Mouse (Mus musculus) MEL (cell line): ENCODE measurements around the gene Mip. TPM values are rescaled to one million over a fixed set of nuclear protein-coding genes. Genes with fewer than 3 reads are reported as not detected.
A peak's percentile ranks its signal among the peaks of the same experiment; 100 is the strongest.

Experiments used
- DNase-seq: peaks from one replicate; pipeline ENCODE4 v3.0.0; 2011; ENCODE audit warnings: low read depth, low spot score
- H3K27ac ChIP-seq: 2 replicates; pipeline ENCODE4 v1.5.1; 2012; ENCODE audit warnings: low read depth, mild to moderate bottlenecking, control low read depth, low read length, moderate library complexity; ENCODE audit not compliant: control insufficient read depth
- H3K27me3 ChIP-seq, 2 experiments: fragments of 150-350 bp in 1 of 2; sonication (generic) in 1 of 2; 2 replicates each; pipeline ENCODE4 v1.6.1; 2012; ENCODE audit warnings: low read length in 2 of 2, mild to moderate bottlenecking in 2 of 2, improper control_type of control experiment in 1 of 2, moderate library complexity in 1 of 2; ENCODE audit not compliant: insufficient read depth in 2 of 2, control insufficient read depth in 1 of 2
- H3K36me3 ChIP-seq, 2 experiments: 2 replicates each; pipeline ENCODE4 v1.6.1; 2012 to 2014; ENCODE audit warnings: low read length in 2 of 2, improper control_type of control experiment in 1 of 2, inconsistent platforms in 1 of 2, mild to moderate bottlenecking in 1 of 2; ENCODE audit not compliant: insufficient read depth in 2 of 2, control insufficient read depth in 1 of 2
- H3K4me1 ChIP-seq, 2 experiments: fragments of 150-350 bp in 1 of 2; sonication (generic) in 1 of 2; 2 replicates each; pipeline ENCODE4 v1.6.1; 2012; ENCODE audit warnings: low read length in 2 of 2, improper control_type of control experiment in 1 of 2, mild to moderate bottlenecking in 1 of 2; ENCODE audit not compliant: insufficient read depth in 2 of 2, control insufficient read depth in 1 of 2
- H3K4me3 ChIP-seq, 2 experiments: fragments of 150-350 bp in 1 of 2; sonication (generic) in 1 of 2; 2 replicates each; pipeline ENCODE4 v1.5.1; 2012; ENCODE audit warnings: low read depth in 2 of 2, low read length in 2 of 2, mild to moderate bottlenecking in 2 of 2, moderate library complexity in 2 of 2, control low read depth in 1 of 2, improper control_type of control experiment in 1 of 2; ENCODE audit not compliant: control insufficient read depth in 1 of 2, insufficient read depth in 1 of 2
- H3K79me2 ChIP-seq: 2 replicates; pipeline ENCODE4 v1.6.1; 2012; ENCODE audit warnings: mild to moderate bottlenecking, low read length, moderate library complexity; ENCODE audit not compliant: control insufficient read depth, poor library complexity, insufficient read depth
- H3K9ac ChIP-seq: 2 replicates; pipeline ENCODE4 v1.6.1; 2012; ENCODE audit warnings: low read depth, mild to moderate bottlenecking, control low read depth, low read length, moderate library complexity; ENCODE audit not compliant: control insufficient read depth, poor library complexity, severe bottlenecking
- H3K9me3 ChIP-seq: fragments of 150-350 bp; sonication (generic); replicated peaks from 2 replicates; pipeline ENCODE4 v1.6.1; 2012; ENCODE audit warnings: mild to moderate bottlenecking, low read length, improper control_type of control experiment, moderate library complexity; ENCODE audit not compliant: insufficient read depth
- E2F4 ChIP-seq: IDR thresholded peaks from 2 replicates; pipeline ENCODE4 v1.6.1; 2011; ENCODE audit warnings: low read depth, low read length, improper control_type of control experiment, borderline replicate concordance
- ELF1 ChIP-seq: IDR thresholded peaks from 2 replicates; pipeline ENCODE4 v1.6.1; 2014; ENCODE audit warnings: low read depth, mild to moderate bottlenecking, inconsistent platforms, low read length, improper control_type of control experiment, moderate library complexity
- EP300 ChIP-seq, 2 experiments: IDR thresholded peaks; 2 replicates each; pipeline ENCODE4 v1.6.1; 2011; ENCODE audit warnings: improper control_type of control experiment in 2 of 2, low read length in 2 of 2, low read depth in 1 of 2, mild to moderate bottlenecking in 1 of 2
- GABPA ChIP-seq: IDR thresholded peaks from 2 replicates; pipeline ENCODE4 v1.6.1; 2012; ENCODE audit warnings: low read depth, mild to moderate bottlenecking, inconsistent platforms, low read length, improper control_type of control experiment, moderate library complexity
- GATA1 ChIP-seq: IDR thresholded peaks from 2 replicates; pipeline ENCODE4 v1.6.1; 2011; ENCODE audit warnings: low read depth, low read length, improper control_type of control experiment
- MAFK ChIP-seq: IDR thresholded peaks from 2 replicates; pipeline ENCODE4 v1.6.1; 2011; ENCODE audit warnings: low read depth, mild to moderate bottlenecking, low read length, improper control_type of control experiment, borderline replicate concordance
- MAZ ChIP-seq: IDR thresholded peaks from 2 replicates; pipeline ENCODE4 v1.6.1; 2012; ENCODE audit warnings: low read depth, mild to moderate bottlenecking, inconsistent platforms, low read length, improper control_type of control experiment
- POLR2A ChIP-seq, 2 experiments: IDR thresholded peaks; 2 replicates each; pipeline ENCODE4 v1.6.1; 2011 to 2012; ENCODE audit warnings: low read length in 2 of 2, mild to moderate bottlenecking in 2 of 2, control low read depth in 1 of 2, improper control_type of control experiment in 1 of 2, low read depth in 1 of 2, moderate library complexity in 1 of 2; ENCODE audit not compliant: control insufficient read depth in 1 of 2, insufficient read depth in 1 of 2, poor library complexity in 1 of 2
- POLR2AphosphoS2 ChIP-seq: IDR thresholded peaks from 2 replicates; pipeline ENCODE4 v1.6.1; 2011; ENCODE audit warnings: low read length, improper control_type of control experiment
- RAD21 ChIP-seq: IDR thresholded peaks from 2 replicates; pipeline ENCODE4 v1.6.1; 2011; ENCODE audit warnings: mild to moderate bottlenecking, low read depth, low read length, improper control_type of control experiment
- SMC3 ChIP-seq: IDR thresholded peaks from 2 replicates; pipeline ENCODE4 v1.6.1; 2011; ENCODE audit warnings: low read depth, low read length, improper control_type of control experiment
- TAL1 ChIP-seq: IDR thresholded peaks from 2 replicates; pipeline ENCODE4 v1.6.1; 2012; ENCODE audit warnings: mild to moderate bottlenecking, inconsistent platforms, low read length, moderate library complexity, mixed read lengths
- TBP ChIP-seq: IDR thresholded peaks from 2 replicates; pipeline ENCODE4 v1.8.0; 2011; ENCODE audit warnings: low read depth, low read length, improper control_type of control experiment
- USF2 ChIP-seq, 2 experiments: IDR thresholded peaks; 2 replicates each; pipeline ENCODE4 v1.6.1; 2011 to 2012; ENCODE audit warnings: improper control_type of control experiment in 2 of 2, low read length in 2 of 2, borderline replicate concordance in 1 of 2, inconsistent platforms in 1 of 2, low read depth in 1 of 2, mild to moderate bottlenecking in 1 of 2; ENCODE audit not compliant: insufficient read depth in 1 of 2
- ZC3H11A ChIP-seq: IDR thresholded peaks from 2 replicates; pipeline ENCODE4 v1.6.1; 2012; ENCODE audit warnings: low read depth, mild to moderate bottlenecking, inconsistent platforms, low read length, improper control_type of control experiment
- ZKSCAN1 ChIP-seq: IDR thresholded peaks from 2 replicates; pipeline ENCODE4 v1.6.1; 2012; ENCODE audit warnings: low read depth, mild to moderate bottlenecking, inconsistent platforms, low read length, improper control_type of control experiment, moderate library complexity
- ZNF384 ChIP-seq: IDR thresholded peaks from 2 replicates; pipeline ENCODE4 v1.6.1; 2012; ENCODE audit warnings: low read depth, mild to moderate bottlenecking, inconsistent platforms, low read length, improper control_type of control experiment
- polyA plus RNA-seq, 2 experiments: library from polyadenylated mRNA; stranded (reverse) in 1 of 2; unstranded in 1 of 2; fragments of >175 nt in 1 of 2; fragments of >200 nt in 1 of 2; gene quantifications; 2 replicates each; pipeline versions ENCODE4 v1.2.1 to v1.2.4; 2012; ENCODE audit warnings: low replicate concordance in 2 of 2, low read depth in 1 of 2; ENCODE audit not compliant: insufficient read length in 2 of 2, insufficient read depth in 1 of 2, missing spikeins in 1 of 2
- total RNA-seq: library from RNA; depleted of rRNA; stranded (reverse); fragments of 300-350 nt; gene quantifications from 2 replicates; pipeline ENCODE4 v1.2.3, GENCODE M21; 2012

The Mip gene
- total and polyA plus RNA-seq, 3 experiments: 0.04 TPM; not detected in 2

DNA sequence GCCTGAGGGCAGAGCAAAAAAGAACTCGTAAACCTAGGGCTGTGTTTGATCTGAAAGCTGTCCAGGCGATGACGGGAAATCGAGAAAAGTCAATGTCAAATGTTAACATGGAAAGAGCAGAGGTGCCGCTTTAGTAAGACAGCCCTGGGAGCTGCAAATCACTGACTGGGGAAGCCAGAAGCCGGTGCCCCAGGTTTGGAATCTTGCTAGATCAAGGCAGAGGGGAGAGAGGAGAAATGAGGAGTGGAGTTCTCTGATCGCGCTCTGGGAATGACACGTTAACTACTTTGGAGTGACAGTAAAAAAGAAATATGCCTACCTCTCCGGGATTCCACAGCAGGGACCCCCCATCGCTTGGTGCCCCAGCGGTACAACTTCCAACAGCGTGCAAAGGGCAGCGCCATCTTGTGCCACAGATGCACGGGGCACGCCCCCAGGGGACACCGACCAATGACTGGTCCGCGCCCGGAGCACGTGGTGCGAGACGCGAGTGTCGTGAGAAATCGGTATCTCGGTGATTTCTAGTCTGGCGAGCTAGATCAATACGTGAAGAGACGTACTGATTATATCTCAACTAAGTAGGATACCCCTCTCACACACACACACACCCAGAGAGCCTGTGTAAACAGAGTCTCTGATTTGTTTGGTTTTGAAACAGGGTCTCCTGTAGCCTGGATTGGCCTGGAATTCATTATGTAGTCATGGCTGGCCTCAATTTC, 14.1 kb upstream of the Mip start, which contains the start of gene Spryd4 (continued):
- TF ChIP-seq TBP: peak; percentile 93
- TF ChIP-seq SMC3: no peak
- TF ChIP-seq POLR2A (IDR thresholded peaks at IDR 0.05; ENCODE audit: control insufficient read depth in 1 of 2, insufficient read depth in 1 of 2, low read depth in 1 of 2, low read length in 2 of 2, poor library complexity in 1 of 2): peak; percentile 78 to 97
- 0 out of 2 replicates have a peak, but pooled peaks have one; percentile 28 for TF ChIP-seq E2F4
- TF ChIP-seq TAL1: no peak
- TF ChIP-seq MAFK: no peak
- peak; percentile 67; the same call in 1 of the 2 replicates for TF ChIP-seq POLR2AphosphoS2
- TF ChIP-seq GATA1: peak; percentile 40
- TF ChIP-seq EP300 (IDR thresholded peaks at IDR 0.05; ENCODE audit: low read depth in 1 of 2, low read length in 2 of 2): 0 out of 4 replicates have a peak, but pooled peaks of 1 of the 2 experiments have one; percentile 30
- no peak for TF ChIP-seq ZNF384
- TF ChIP-seq USF2 (IDR thresholded peaks at IDR 0.05; ENCODE audit: borderline replicate concordance in 1 of 2, insufficient read depth in 1 of 2, low read depth in 1 of 2, low read length in 2 of 2): peak; percentile 71 to 94
- 0 out of 2 replicates have a peak, but pooled peaks have one; percentile 16 for TF ChIP-seq ELF1
- no peak for TF ChIP-seq GABPA

DNA sequence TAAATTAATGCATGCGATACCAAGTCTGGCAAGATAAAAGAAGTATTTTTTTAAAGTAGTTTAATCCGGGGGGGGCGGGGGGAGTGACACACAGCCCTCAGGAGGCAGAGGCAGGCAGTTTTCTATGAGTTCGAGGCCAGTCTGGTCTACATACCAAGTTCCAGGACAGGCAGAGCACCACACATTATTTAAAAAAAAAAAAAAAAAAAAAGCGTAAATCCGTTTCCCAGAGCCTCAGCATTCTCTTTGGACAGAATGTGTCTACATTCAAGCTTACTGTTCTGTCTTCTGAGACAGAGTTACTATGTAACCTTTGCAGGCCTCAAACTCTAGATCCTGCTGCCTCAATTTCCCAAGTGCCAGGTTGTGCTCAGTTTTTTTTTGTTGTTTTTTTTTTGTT, 13.5 kb upstream of the Mip start:
- H3K9me3 ChIP-seq: no peaks in the 10 kb centered on the region
- H3K4me3 ChIP-seq: peak overlapping the region; percentile 75 to 89
- H3K36me3 ChIP-seq: peaks cover 0 to 13% of the 10 kb centered on the region in 2 experiments; a peak in 2 of 4 replicates
- peaks cover 2 to 16% of the 10 kb centered on the region in 2 experiments; a peak in 3 of 4 replicates for H3K4me1 ChIP-seq
- H3K27ac ChIP-seq: peak overlapping the region; percentile 47
- peak overlapping the region; percentile 53 for H3K9ac ChIP-seq
- no peak for DNase-seq
- no peaks in the 10 kb centered on the region for H3K27me3 ChIP-seq
- H3K79me2 ChIP-seq: peaks cover 11% of the 10 kb centered on the region
- TF ChIP-seq ZC3H11A (0 out of 2 replicates have a peak, but pooled peaks have one; percentile 4), RAD21 (no peak), ZKSCAN1 (0 out of 2 replicates have a peak, but pooled peaks have one; percentile 9), MAZ (0 out of 2 replicates have a peak, but pooled peaks have one; percentile 40), ZNF384 (peak; percentile 83)
